Mouse (Mus musculus): Measurements from ENCODE around the gene Il17rd. TPM values are rescaled to one million over a fixed set of nuclear protein-coding genes. Genes with fewer than 3 reads are reported as not detected.

Il17rd gene
- total RNA-seq, 1 experiment from 2014 or later: 3.6 TPM

- DNase-seq: no peak
These were observed 57.4 kb downstream of the Il17rd start for GRCm38 (mm10) chr14:27096133-27096532.

GRCm38 (mm10) chr14:27096779-27097178 is 58.0 kb downstream of the Il17rd start:
- peak; percentile 81 for DNase-seq

- DNase-seq: no peak
These were observed 63.0 kb downstream of the Il17rd start for GRCm38 (mm10) chr14:27101735-27102134.

- no peak for DNase-seq
These were observed 64.0 kb downstream of the Il17rd start for GRCm38 (mm10) chr14:27102720-27103119.

- no peak for DNase-seq
These were observed 67.2 kb downstream of the Il17rd start for GRCm38 (mm10) chr14:27105731-27106457.

GRCm38 (mm10) chr14:27108748-27109504 is 70.2 kb downstream of the Il17rd start:
- DNase-seq: peak; percentile 44

- DNase-seq: peak; percentile 90
These were observed 75.9 kb downstream of the Il17rd start, which contains the start of gene Arhgef3 for GRCm38 (mm10) chr14:27114362-27115274. TSS of gene Arhgef3 (plus strand) at chr14:27114899.

- DNase-seq: peak; percentile 56
These were observed 76.5 kb downstream of the Il17rd start for GRCm38 (mm10) chr14:27115275-27115660.

GRCm38 (mm10) chr14:27115991-27116390 is 77.2 kb downstream of the Il17rd start:
- DNase-seq: no peak

- DNase-seq: peak; percentile 25
These were observed 77.9 kb downstream of the Il17rd start for GRCm38 (mm10) chr14:27116577-27117165.

- no peak for DNase-seq
These were observed 79.8 kb downstream of the Il17rd start for GRCm38 (mm10) chr14:27118546-27118945.

GRCm38 (mm10) chr14:27122646-27123045 is 83.9 kb downstream of the Il17rd start:
- peak; percentile 38 for DNase-seq

GRCm38 (mm10) chr14:27123543-27123942 is 84.8 kb downstream of the Il17rd start:
- peak; percentile 69 for DNase-seq

GRCm38 (mm10) chr14:27130031-27130430 is 91.3 kb downstream of the Il17rd start:
- no peak for DNase-seq

- no peak for DNase-seq
These were observed 91.9 kb downstream of the Il17rd start for GRCm38 (mm10) chr14:27130676-27131075.

GRCm38 (mm10) chr14:27131521-27131920 is 92.8 kb downstream of the Il17rd start:
- DNase-seq: peak; percentile 49

- DNase-seq: no peak
These were observed 100.2 kb downstream of the Il17rd start for GRCm38 (mm10) chr14:27138891-27139290.

GRCm38 (mm10) chr14:27139968-27140367 is 101.2 kb downstream of the Il17rd start:
- DNase-seq: no peak

- DNase-seq: no peak
These were observed 102.7 kb downstream of the Il17rd start for GRCm38 (mm10) chr14:27141486-27141885.

GRCm38 (mm10) chr14:27142680-27143079 is 103.9 kb downstream of the Il17rd start:
- no peak for DNase-seq

GRCm38 (mm10) chr14:27145171-27146045 is 106.7 kb downstream of the Il17rd start:
- peak; percentile 65 for DNase-seq

All from adrenal gland, postnatal 14 days (tissue).